Comparison of ENCODE assay signal across 8 mouse cellular contexts in genomic region chr5:25420601-25421000, GRCm38 (mm10).
DNase-seq lines count a peak whose midpoint lies in the region; ATAC-seq and TF ChIP-seq lines count a peak whose summit lies in the region.

No protein-coding gene starts in this region.

- H3K4me3 ChIP-seq in kidney, embryonic 15.5 days (replicated peaks), result no peak overlapping the region
- H3K4me3 ChIP-seq in left cerebral cortex, adult 2 months, result no peak overlapping the region
- no peak overlapping the region for H3K4me3 ChIP-seq in thymus, adult 2 months (ENCODE audit: control insufficient read depth, insufficient read depth, low read length)

- peak; percentile 90 for TF ChIP-seq CTCF in left cerebral cortex, adult 2 months (IDR thresholded peaks at IDR 0.05)
- no peak for TF ChIP-seq CTCF in thymus, adult 2 months (IDR thresholded peaks at IDR 0.05; ENCODE audit: borderline replicate concordance, control insufficient read depth, extremely low read depth, insufficient read depth, low read length, poor library complexity)

- no peak for TF ChIP-seq POLR2A in thymus, adult 2 months (IDR thresholded peaks at IDR 0.05; ENCODE audit: control insufficient read depth, extremely low read depth, insufficient read depth, low read length, poor library complexity)

- DNase-seq in kidney, adult 18-20 months, result peak; percentile 66
- peak; percentile 65 for DNase-seq in ZHBTc4 (ENCODE audit: low read depth, low spot score)
- DNase-seq in embryo, embryonic 11 days, result peak; percentile 59
- DNase-seq in heart, postnatal 4 days, result peak; percentile 72
- peak; percentile 54 to 67 for DNase-seq in left cerebral cortex, adult 2 months (ENCODE audit: extremely low spot score in 1 of 2, low spot score in 2 of 2)
- DNase-seq in thymus, adult 2 months, result peak; percentile 65

- ATAC-seq in kidney, embryonic 15.5 days (replicated peaks; ENCODE audit: low FRiP score), result no peak
- ATAC-seq in monocyte, adult 5-6 weeks (replicated peaks; ENCODE audit: insufficient number of reproducible peaks, low FRiP score, low TSS enrichment, poor library complexity, severe bottlenecking), result peak; percentile 66; the same call in 1 of the 2 replicates

- 0 out of 2 replicates have a peak, but pooled peaks cover 4% of the 10 kb centered on the region for H3K4me1 ChIP-seq in kidney, embryonic 15.5 days
- H3K4me1 ChIP-seq in thymus, adult 2 months (replicated peaks; ENCODE audit: control insufficient read depth, insufficient read depth, low read length), result no peaks in the 10 kb centered on the region

- no peak overlapping the region for H3K27ac ChIP-seq in kidney, embryonic 15.5 days
- no peak overlapping the region for H3K27ac ChIP-seq in left cerebral cortex, adult 2 months
- H3K27ac ChIP-seq in thymus, adult 2 months (ENCODE audit: control insufficient read depth, insufficient read depth, low read length), result no peak overlapping the region

- no peaks in the 10 kb centered on the region for H3K27me3 ChIP-seq in kidney, embryonic 15.5 days
- no peaks in the 10 kb centered on the region for H3K27me3 ChIP-seq in thymus, adult 2 months (ENCODE audit: control insufficient read depth, insufficient read depth, low read length)

- H3K4me2 ChIP-seq in kidney, embryonic 15.5 days, result no peak overlapping the region

- intact Hi-C loops in left cerebral cortex, adult 2 months (cut with DNase I), result loop anchor here (1.0 to 5.0 kb wide), 3 partner anchors 192 to 411 kb away; no protein-coding TSS in a partner anchor

- no peak overlapping the region for H3K9ac ChIP-seq in kidney, embryonic 15.5 days

- no peaks in the 10 kb centered on the region for H3K36me3 ChIP-seq in kidney, embryonic 15.5 days
- H3K36me3 ChIP-seq in thymus, adult 2 months (ENCODE audit: control insufficient read depth, insufficient read depth, low read length), result no peaks in the 10 kb centered on the region

- WGBS in kidney, embryonic 15.5 days, result 37% methylated on average over 3 of the region's 3 CpGs
- WGBS in thymus, adult 2 months, result 42% methylated on average over 3 of the region's 3 CpGs

- H3K9me3 ChIP-seq in kidney, embryonic 15.5 days (replicated peaks), result no peaks in the 10 kb centered on the region
